Mouse (Mus musculus): Measurements from ENCODE around the gene Olfr1214. TPM values are rescaled to one million over a fixed set of nuclear protein-coding genes. Genes with fewer than 3 reads are reported as not detected.
"Not testable (repeated sequence)": the region's sequence is repeated elsewhere in the genome, so short reads cannot be mapped to it uniquely, and the experiment has no call there.

Olfr1214 gene
- polyA plus RNA-seq (2016; fragmentation: Nextera tagmentation; extraction: Ambion mirVana) = not detected in 2 replicates

DNA sequence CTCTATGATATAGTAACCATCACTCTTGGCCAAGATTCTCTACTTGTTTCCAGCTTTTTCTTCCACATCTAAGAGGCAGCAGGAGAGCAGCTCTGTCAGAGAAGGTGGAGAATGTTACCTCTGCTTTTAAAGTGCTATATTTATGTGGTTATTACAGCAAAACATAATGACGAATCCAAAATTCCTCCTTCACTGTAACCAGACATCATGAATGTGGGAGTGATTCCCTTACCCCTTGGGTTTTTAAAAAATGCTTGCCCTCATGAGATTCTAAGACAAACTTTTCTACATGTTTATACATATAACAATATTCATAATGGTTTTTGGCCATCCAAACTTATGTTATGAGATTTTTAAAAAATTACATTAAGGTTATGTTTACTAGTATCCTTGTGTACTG is at the start of gene Olfr1214:
TSS of gene Olfr1214 (minus strand) at position 101 of the 400 bp plus-strand sequence.
- DNase-seq (ENCODE audit: low spot score) = no peak
- Histone ChIP-seq H3K4me3 (no peak within 1 kb of the TSS), H3K4me1 (replicated peaks) (no peaks in the 10 kb centered on the region), H3K27me3 (ENCODE audit: insufficient read depth, poor library complexity, severe bottlenecking) (no peaks in the 10 kb centered on the region), H3K9me3 (no peaks in the 10 kb centered on the region), H3K27ac (no peak within 1 kb of the TSS), H3K36me3 (no peaks in the 10 kb centered on the region)
- 86% methylated on average over 1 of the region's 1 CpGs for WGBS

GRCm38 (mm10) chr2:89031965-89032364 is 39.5 kb upstream of the Olfr1214 start, which contains the start of gene Olfr1217:
TSS of gene Olfr1217 (minus strand) at chr2:89032065.
- no peak for DNase-seq (ENCODE audit: low spot score)
- WGBS = 79% methylated on average over 2 of the region's 2 CpGs
- Histone ChIP-seq H3K27ac (no peak within 1 kb of the TSS), H3K36me3 (no peaks in the 10 kb centered on the region), H3K4me1 (replicated peaks) (no peaks in the 10 kb centered on the region), H3K27me3 (ENCODE audit: insufficient read depth, poor library complexity, severe bottlenecking) (no peaks in the 10 kb centered on the region), H3K9me3 (no peaks in the 10 kb centered on the region), H3K4me3 (no peak within 1 kb of the TSS)

DNA sequence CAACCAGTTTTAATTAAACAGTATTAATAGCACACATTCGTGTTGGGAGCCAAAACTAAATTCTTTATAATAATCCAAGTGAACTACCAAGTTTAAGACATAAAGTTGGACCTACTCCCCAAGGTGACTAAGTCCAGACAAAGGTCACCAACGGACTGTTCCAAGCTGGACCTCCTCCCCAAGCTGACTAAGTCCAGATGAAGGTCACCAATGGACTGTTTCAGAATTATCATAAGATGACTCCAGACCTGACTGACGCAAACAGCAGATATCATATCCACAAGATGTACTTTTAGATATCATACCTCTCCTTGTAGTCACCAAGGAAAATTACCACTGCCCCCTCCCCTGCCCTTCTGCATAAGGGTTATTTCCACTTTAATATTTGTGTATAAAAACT is 29.0 kb upstream of the Olfr1214 start:
- H3K4me1 ChIP-seq (replicated peaks); H3K9me3 ChIP-seq; H3K27me3 ChIP-seq (ENCODE audit: insufficient read depth, poor library complexity, severe bottlenecking); H3K27ac ChIP-seq; H3K36me3 ChIP-seq; H3K4me3 ChIP-seq; DNase-seq (ENCODE audit: low spot score): not testable (repeated sequence)
- 75% methylated on average over 3 of the region's 3 CpGs for WGBS

DNA sequence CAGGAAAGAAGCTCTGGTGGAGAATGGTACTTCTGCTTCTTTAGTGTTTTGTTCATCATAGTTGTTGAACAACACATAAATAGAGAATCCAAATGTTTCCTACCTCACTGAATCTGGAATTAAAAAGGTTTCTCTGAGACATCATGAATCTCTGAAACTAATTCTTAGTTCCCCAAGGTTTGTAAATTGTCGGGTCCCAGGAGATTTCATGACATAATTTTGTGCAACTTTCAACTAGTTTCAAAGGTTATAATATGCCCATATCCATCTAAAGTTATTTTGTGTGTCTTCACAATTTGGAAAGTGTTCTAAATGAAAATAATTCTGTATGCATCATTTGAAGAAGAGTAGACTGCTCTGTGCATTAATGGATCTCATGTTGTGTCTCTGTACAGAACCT is 25.8 kb upstream of the Olfr1214 start, which contains the start of gene Olfr1216:
TSS of gene Olfr1216 (minus strand) at position 101 of the 400 bp plus-strand sequence.
- no peak within 1 kb of the TSS for H3K27ac ChIP-seq
- H3K4me3 ChIP-seq = no peak within 1 kb of the TSS
- no peak for DNase-seq (ENCODE audit: low spot score)
- H3K36me3 ChIP-seq = no peaks in the 10 kb centered on the region
- H3K9me3 ChIP-seq = no peaks in the 10 kb centered on the region
- no peaks in the 10 kb centered on the region for H3K4me1 ChIP-seq (replicated peaks)
- WGBS = 81% methylated on average over 1 of the region's 1 CpGs
- no peaks in the 10 kb centered on the region for H3K27me3 ChIP-seq (ENCODE audit: insufficient read depth, poor library complexity, severe bottlenecking)

DNA sequence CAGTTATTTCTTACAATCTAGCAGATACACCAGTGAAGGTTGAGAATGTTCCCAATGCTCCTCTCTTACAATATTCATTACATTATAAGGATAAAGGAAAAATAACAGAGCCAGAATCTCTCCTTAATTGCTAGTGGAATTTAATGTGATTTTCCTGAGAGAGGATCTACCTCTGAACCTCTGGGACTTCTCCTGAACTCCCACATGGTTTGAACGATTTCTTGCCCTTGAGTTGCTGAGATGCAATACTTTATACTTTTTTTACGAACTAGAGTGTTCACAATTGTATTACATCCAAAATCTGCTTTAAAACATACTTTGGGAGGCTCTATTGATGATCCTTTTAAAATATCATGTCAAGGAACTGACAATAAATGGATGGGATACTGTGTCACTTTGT is 14.4 kb upstream of the Olfr1214 start, which contains the start of gene Olfr1215:
TSS of gene Olfr1215 (minus strand) at position 101 of the 400 bp plus-strand sequence.
- Histone ChIP-seq H3K4me3 (no peak within 1 kb of the TSS), H3K36me3 (no peaks in the 10 kb centered on the region), H3K27ac (no peak within 1 kb of the TSS), H3K9me3 (no peaks in the 10 kb centered on the region), H3K27me3 (ENCODE audit: insufficient read depth, poor library complexity, severe bottlenecking) (no peaks in the 10 kb centered on the region), H3K4me1 (replicated peaks) (no peaks in the 10 kb centered on the region)
- 78% methylated on average over 2 of the region's 2 CpGs for WGBS
- no peak for DNase-seq (ENCODE audit: low spot score)

DNA sequence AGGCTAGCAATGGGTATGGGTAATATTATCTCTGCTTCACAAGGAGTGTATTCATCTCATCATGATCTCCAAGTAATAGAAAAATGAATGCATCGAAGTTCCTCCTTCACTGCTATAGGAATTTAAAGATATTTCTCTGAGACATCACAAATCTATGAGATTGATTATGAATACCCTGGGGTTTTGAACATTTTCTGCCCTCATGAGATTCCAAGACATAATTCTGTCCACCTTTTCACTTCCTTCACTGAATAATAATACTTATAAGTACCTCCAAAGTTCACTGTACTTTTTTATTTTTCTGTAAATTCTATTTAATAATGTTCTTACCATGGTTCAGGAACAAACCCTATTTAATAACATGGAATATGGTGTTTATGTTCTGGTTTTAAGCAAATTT is 12.3 kb downstream of the Olfr1214 start, which contains the start of gene Gm13762:
TSS of gene Gm13762 (minus strand) at position 101 of the 400 bp plus-strand sequence.
- no peaks in the 10 kb centered on the region for H3K27me3 ChIP-seq (ENCODE audit: insufficient read depth, poor library complexity, severe bottlenecking)
- H3K9me3 ChIP-seq = no peaks in the 10 kb centered on the region
- DNase-seq (ENCODE audit: low spot score) = no peak
- 82% methylated on average over 1 of the region's 1 CpGs for WGBS
- no peaks in the 10 kb centered on the region for H3K36me3 ChIP-seq
- H3K4me1 ChIP-seq (replicated peaks) = no peaks in the 10 kb centered on the region
- H3K4me3 ChIP-seq = no peak within 1 kb of the TSS
- H3K27ac ChIP-seq = no peak within 1 kb of the TSS

GRCm38 (mm10) chr2:88953669-88954068 is 38.8 kb downstream of the Olfr1214 start, which contains the start of gene Olfr1212:
TSS of gene Olfr1212 (plus strand) at chr2:88953969.
- DNase-seq (ENCODE audit: low spot score) = no peak
- Histone ChIP-seq H3K36me3 (no peaks in the 10 kb centered on the region), H3K4me3 (no peak within 1 kb of the TSS), H3K9me3 (no peaks in the 10 kb centered on the region), H3K27ac (no peak within 1 kb of the TSS), H3K27me3 (ENCODE audit: insufficient read depth, poor library complexity, severe bottlenecking) (no peaks in the 10 kb centered on the region), H3K4me1 (replicated peaks) (no peaks in the 10 kb centered on the region)

- H3K27ac ChIP-seq = no peak within 1 kb of the TSS
- no peaks in the 10 kb centered on the region for H3K9me3 ChIP-seq
- no peak for DNase-seq (ENCODE audit: low spot score)
- no peaks in the 10 kb centered on the region for H3K27me3 ChIP-seq (ENCODE audit: insufficient read depth, poor library complexity, severe bottlenecking)
- H3K36me3 ChIP-seq = no peaks in the 10 kb centered on the region
- H3K4me1 ChIP-seq (replicated peaks) = no peaks in the 10 kb centered on the region
- WGBS = 94% methylated on average over 1 of the region's 1 CpGs
- no peak within 1 kb of the TSS for H3K4me3 ChIP-seq
Measured at GRCm38 (mm10) chr2:88938011-88938410, 54.4 kb downstream of the Olfr1214 start, which contains the start of gene Olfr1211. TSS of gene Olfr1211 (minus strand) at chr2:88938111.

Other genes with a start within 250 kb of the Olfr1214 start
- gene Olfr1198, start 241.3 kb downstream of the Olfr1214 start, polyA plus RNA-seq (2016; fragmentation: Nextera tagmentation; extraction: Ambion mirVana) = not detected in 2 replicates
- gene Olfr1199, start 232.2 kb downstream of the Olfr1214 start, polyA plus RNA-seq (2016; fragmentation: Nextera tagmentation; extraction: Ambion mirVana) = not detected in 2 replicates
- not detected in 2 replicates for gene Olfr1200, start 222.2 kb downstream of the Olfr1214 start, polyA plus RNA-seq (2016; fragmentation: Nextera tagmentation; extraction: Ambion mirVana)
- gene Olfr1201, start 199.6 kb downstream of the Olfr1214 start, polyA plus RNA-seq (2016; fragmentation: Nextera tagmentation; extraction: Ambion mirVana) = not detected in 2 replicates
- gene Olfr1202, start 178.2 kb downstream of the Olfr1214 start, polyA plus RNA-seq (2016; fragmentation: Nextera tagmentation; extraction: Ambion mirVana) = 0.04 TPM in 1 of 2 replicates, not detected in the other
- not detected in 2 replicates for gene Olfr1205, start 162.9 kb downstream of the Olfr1214 start, polyA plus RNA-seq (2016; fragmentation: Nextera tagmentation; extraction: Ambion mirVana)
- gene Olfr1204, start 143.4 kb downstream of the Olfr1214 start, polyA plus RNA-seq (2016; fragmentation: Nextera tagmentation; extraction: Ambion mirVana) = not detected in 2 replicates
- gene Olfr1206, start 129.4 kb downstream of the Olfr1214 start, polyA plus RNA-seq (2016; fragmentation: Nextera tagmentation; extraction: Ambion mirVana) = not detected in 2 replicates
- gene Olfr1208, start 90.3 kb downstream of the Olfr1214 start, polyA plus RNA-seq (2016; fragmentation: Nextera tagmentation; extraction: Ambion mirVana) = not detected in 2 replicates
- not detected in 2 replicates for gene Olfr1209, start 77.5 kb downstream of the Olfr1214 start, polyA plus RNA-seq (2016; fragmentation: Nextera tagmentation; extraction: Ambion mirVana)
- not detected in 2 replicates for gene Olfr1211, start 54.5 kb downstream of the Olfr1214 start, polyA plus RNA-seq (2016; fragmentation: Nextera tagmentation; extraction: Ambion mirVana)
- gene Olfr1212, start 38.7 kb downstream of the Olfr1214 start, polyA plus RNA-seq (2016; fragmentation: Nextera tagmentation; extraction: Ambion mirVana) = not detected in 2 replicates
- not detected in 2 replicates for gene Gm13762, start 12.4 kb downstream of the Olfr1214 start, polyA plus RNA-seq (2016; fragmentation: Nextera tagmentation; extraction: Ambion mirVana)
- gene Olfr1215, start 14.3 kb upstream of the Olfr1214 start, polyA plus RNA-seq (2016; fragmentation: Nextera tagmentation; extraction: Ambion mirVana) = not detected in 2 replicates
- not detected in 2 replicates for gene Olfr1216, start 25.7 kb upstream of the Olfr1214 start, polyA plus RNA-seq (2016; fragmentation: Nextera tagmentation; extraction: Ambion mirVana)
- gene Olfr1217, start 39.4 kb upstream of the Olfr1214 start, polyA plus RNA-seq (2016; fragmentation: Nextera tagmentation; extraction: Ambion mirVana) = not detected in 2 replicates
- gene Olfr1218, start 68.5 kb upstream of the Olfr1214 start, polyA plus RNA-seq (2016; fragmentation: Nextera tagmentation; extraction: Ambion mirVana) = not detected in 2 replicates
- gene Olfr1219, start 90.9 kb upstream of the Olfr1214 start, polyA plus RNA-seq (2016; fragmentation: Nextera tagmentation; extraction: Ambion mirVana) = not detected in 2 replicates
- gene Olfr1220, start 114.2 kb upstream of the Olfr1214 start, polyA plus RNA-seq (2016; fragmentation: Nextera tagmentation; extraction: Ambion mirVana) = not detected in 2 replicates
- not detected in 2 replicates for gene Olfr1221, start 124.6 kb upstream of the Olfr1214 start, polyA plus RNA-seq (2016; fragmentation: Nextera tagmentation; extraction: Ambion mirVana)
- gene Olfr1222, start 140.4 kb upstream of the Olfr1214 start, polyA plus RNA-seq (2016; fragmentation: Nextera tagmentation; extraction: Ambion mirVana) = not detected in 2 replicates
- not detected in 2 replicates for gene Olfr1223, start 158.9 kb upstream of the Olfr1214 start, polyA plus RNA-seq (2016; fragmentation: Nextera tagmentation; extraction: Ambion mirVana)
- gene Olfr1224-ps1, start 171.4 kb upstream of the Olfr1214 start, polyA plus RNA-seq (2016; fragmentation: Nextera tagmentation; extraction: Ambion mirVana) = not detected in 2 replicates
- gene Olfr1225, start 182.0 kb upstream of the Olfr1214 start, polyA plus RNA-seq (2016; fragmentation: Nextera tagmentation; extraction: Ambion mirVana) = not detected in 2 replicates
- gene Olfr1226, start 207.4 kb upstream of the Olfr1214 start, polyA plus RNA-seq (2016; fragmentation: Nextera tagmentation; extraction: Ambion mirVana) = not detected in 2 replicates